Mouse (Mus musculus) forebrain, postnatal 0 days (tissue): ENCODE measurements around the gene Exoc3l4. TPM values are rescaled to one million over a fixed set of nuclear protein-coding genes. Genes with fewer than 3 reads are reported as not detected.

Source experiments
- ATAC-seq: fragments of 200-750 bp; cut with Nextera tagmentation; 2 replicates; pipeline ENCODE4 v1.8.0; 2017; ENCODE audit warnings: mild to moderate bottlenecking, moderate library complexity
- DNase-seq: peaks from one replicate; pipeline ENCODE4 v3.0.0-alpha.2; 2015
- H3K27ac ChIP-seq: fragments of 300-500 bp; sonication (generic); 2 replicates; pipeline ENCODE4 v1.5.1; 2014; ENCODE audit warnings: low read depth, mild to moderate bottlenecking, antibody characterized with exemption, low read length, moderate library complexity, mixed read lengths
- H3K27me3 ChIP-seq: fragments of 300-500 bp; sonication (generic); 2 replicates; pipeline ENCODE4 v1.6.1; 2014; ENCODE audit warnings: mild to moderate bottlenecking, low read length, mixed read lengths; ENCODE audit not compliant: insufficient read depth
- H3K36me3 ChIP-seq: fragments of 300-500 bp; sonication (generic); 2 replicates; pipeline ENCODE4 v1.6.1; 2014; ENCODE audit warnings: mild to moderate bottlenecking, moderate library complexity; ENCODE audit not compliant: insufficient read depth
- H3K4me1 ChIP-seq: fragments of 300-500 bp; sonication (generic); 2 replicates; pipeline ENCODE4 v1.6.1; 2014; ENCODE audit warnings: antibody characterized with exemption; ENCODE audit not compliant: insufficient read depth
- H3K4me2 ChIP-seq: fragments of 300-500 bp; sonication (generic); 2 replicates; pipeline ENCODE4 v1.6.1; 2014; ENCODE audit warnings: low read depth, mild to moderate bottlenecking, moderate library complexity
- H3K4me3 ChIP-seq: fragments of 300-500 bp; sonication (generic); 2 replicates; pipeline ENCODE4 v1.5.1; 2014; ENCODE audit warnings: low read depth, low read length, mixed read lengths
- H3K9ac ChIP-seq: fragments of 300-500 bp; sonication (generic); 2 replicates; pipeline ENCODE4 v1.6.1; 2014; ENCODE audit warnings: mild to moderate bottlenecking
- H3K9me3 ChIP-seq: fragments of 300-500 bp; sonication (generic); 2 replicates; pipeline ENCODE4 v1.6.1; 2016; ENCODE audit warnings: low read length
- CTCF ChIP-seq: sonication (generic); IDR thresholded peaks from 2 replicates; pipeline ENCODE4 v1.5.1; 2016; ENCODE audit warnings: antibody characterized with exemption, control low read depth, low read depth
- WGBS: fragments of 180-500 bp; shearing (Covaris S2); extraction: QIAGEN DNeasy Blood & Tissue Kit; methylation state at CpG from one replicate; pipeline ENCODE4 v1.1.7; 2014; 5-methylcytosine and 5-hydroxymethylcytosine counted together
- polyA plus RNA-seq: library from polyadenylated mRNA; unstranded; fragments of >200 nt; fragmentation: Nextera tagmentation; extraction: Ambion mirVana; gene quantifications from 2 replicates; pipeline ENCODE4 v1.2.1, GENCODE M21; 2015
- total RNA-seq: library from RNA; depleted of rRNA; stranded (reverse); fragments of >200 nt; gene quantifications from 2 replicates; pipeline ENCODE4 v1.2.3, GENCODE M21; 2014

Gene Exoc3l4
- total and polyA plus RNA-seq, 2 experiments from 2014 or later: 2.0 to 2.1 TPM

DNA sequence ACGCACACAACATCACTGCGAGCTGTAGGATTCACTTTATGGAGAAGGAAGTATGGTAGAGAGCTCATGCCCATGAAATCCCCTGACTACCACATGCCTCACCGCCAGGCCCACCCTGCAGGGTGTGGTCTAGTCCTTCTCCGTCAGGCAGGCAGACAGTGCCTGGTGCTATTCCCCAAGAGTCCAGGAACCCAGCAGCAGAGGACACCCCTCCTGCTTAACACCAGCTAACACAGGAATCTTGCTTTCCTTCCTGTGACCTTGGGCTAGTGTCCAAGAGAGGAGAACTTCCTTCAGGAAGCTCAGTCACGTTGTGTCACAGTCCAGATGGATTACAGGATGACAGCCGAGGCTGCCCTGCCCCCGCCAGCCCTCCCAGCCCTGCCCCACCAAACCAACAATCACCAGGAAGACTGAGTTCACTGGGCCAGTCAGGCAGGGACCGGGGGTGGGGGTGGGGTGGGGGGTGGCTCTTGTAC lies 30.1 kb upstream of the Exoc3l4 start:
- Histone ChIP-seq H3K9ac (no peak overlapping the region), H3K9me3 (no peaks in the 10 kb centered on the region), H3K36me3 (no peaks in the 10 kb centered on the region), H3K4me3 (no peak overlapping the region), H3K27me3 (no peaks in the 10 kb centered on the region), H3K27ac (no peak overlapping the region), H3K4me2 (no peak overlapping the region), H3K4me1 (no peaks in the 10 kb centered on the region; the same call in 1 of the 2 replicates)
- no peak for TF ChIP-seq CTCF
- WGBS: 69% methylated on average over 8 of the region's 8 CpGs
- DNase-seq (no peak), ATAC-seq (peak; percentile 45)

- Histone ChIP-seq H3K9me3 (no peaks in the 10 kb centered on the region), H3K36me3 (no peaks in the 10 kb centered on the region), H3K4me3 (no peak overlapping the region), H3K4me1 (no peaks in the 10 kb centered on the region; the same call in 1 of the 2 replicates), H3K27me3 (no peaks in the 10 kb centered on the region), H3K27ac (no peak overlapping the region), H3K4me2 (no peak overlapping the region), H3K9ac (no peak overlapping the region)
- 92% methylated on average over 4 of the region's 4 CpGs for WGBS
- TF ChIP-seq CTCF: no peak
- ATAC-seq (no peak), DNase-seq (no peak)
These were observed 29.7 kb upstream of the Exoc3l4 start for GRCm38 (mm10) chr12:111387146-111387545.

DNA sequence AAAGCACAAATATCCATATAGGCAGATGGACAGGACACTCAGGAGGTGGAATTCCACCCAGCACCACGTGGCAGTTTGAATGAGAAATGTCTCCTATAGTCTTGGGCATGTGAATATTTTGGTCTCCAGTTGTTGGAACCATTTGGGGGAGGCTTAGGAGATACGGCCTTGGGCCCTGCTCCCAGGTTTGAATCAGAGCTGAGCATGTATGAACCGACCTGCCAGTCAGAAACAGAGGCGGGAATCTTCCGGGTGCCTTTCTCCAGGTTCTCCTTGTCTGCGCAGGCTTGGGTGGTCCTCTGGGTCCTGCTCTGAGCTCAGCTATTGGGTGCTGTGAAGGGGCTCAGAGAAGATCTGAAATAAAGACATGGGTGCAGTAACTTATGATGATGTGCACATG lies 22.8 kb upstream of the Exoc3l4 start:
- no peak for ATAC-seq
- Histone ChIP-seq H3K4me2 (no peak overlapping the region), H3K36me3 (no peaks in the 10 kb centered on the region), H3K27ac (no peak overlapping the region), H3K4me1 (no peaks in the 10 kb centered on the region), H3K9ac (no peak overlapping the region), H3K9me3 (no peaks in the 10 kb centered on the region), H3K27me3 (no peaks in the 10 kb centered on the region), H3K4me3 (no peak overlapping the region)
- no peak for TF ChIP-seq CTCF
- DNase-seq: no peak
- WGBS: 84% methylated on average over 6 of the region's 6 CpGs

- no peak overlapping the region for H3K9ac ChIP-seq
- TF ChIP-seq CTCF: no peak
- H3K36me3 ChIP-seq: no peaks in the 10 kb centered on the region
- H3K4me1 ChIP-seq: no peaks in the 10 kb centered on the region
- no peak overlapping the region for H3K4me2 ChIP-seq
- no peak overlapping the region for H3K4me3 ChIP-seq
- no peak overlapping the region for H3K27ac ChIP-seq
- no peak for DNase-seq
- H3K9me3 ChIP-seq: no peaks in the 10 kb centered on the region
- WGBS: 72% methylated on average over 5 of the region's 5 CpGs
- H3K27me3 ChIP-seq: no peaks in the 10 kb centered on the region
- ATAC-seq: no peak
These were observed 19.8 kb upstream of the Exoc3l4 start for GRCm38 (mm10) chr12:111396997-111397396.

DNA sequence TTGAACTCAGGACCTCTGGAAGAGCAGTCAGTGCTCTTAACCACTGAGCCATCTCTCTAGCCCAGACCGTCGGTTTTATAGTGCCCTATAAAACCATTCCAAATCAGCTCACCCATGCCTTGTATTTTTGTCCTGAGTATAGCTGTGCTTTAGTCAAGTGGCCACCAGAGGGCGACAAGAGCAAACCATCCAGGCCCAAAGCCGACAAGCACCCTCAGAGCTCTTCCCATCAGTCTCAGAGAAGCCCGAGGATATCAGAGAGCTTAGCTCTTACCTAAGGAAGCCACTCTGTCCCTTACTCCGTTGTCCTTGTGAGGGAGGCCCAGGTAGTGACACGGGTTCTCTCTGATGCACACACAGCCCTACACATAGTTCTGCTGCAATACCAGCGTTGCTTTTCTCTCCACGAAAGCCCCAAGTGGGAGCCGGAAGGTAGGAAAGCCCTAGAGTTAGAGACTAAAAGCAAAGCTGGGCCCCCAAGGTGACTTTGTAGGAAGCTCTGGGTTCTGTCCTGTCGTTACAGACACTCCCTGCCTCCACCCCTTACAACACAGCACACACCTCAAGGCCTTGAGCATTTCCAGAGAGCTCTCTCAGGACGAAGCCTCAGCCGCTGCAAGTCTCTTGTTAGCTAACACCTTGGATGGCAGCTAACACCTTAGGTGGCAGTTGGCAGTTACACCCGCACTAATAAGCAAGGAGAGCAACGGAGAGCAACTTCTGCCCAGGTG lies 15.2 kb upstream of the Exoc3l4 start:
- Histone ChIP-seq H3K4me1 (no peaks in the 10 kb centered on the region), H3K27me3 (peaks cover 2% of the 10 kb centered on the region; the same call in 1 of the 2 replicates), H3K9me3 (no peaks in the 10 kb centered on the region), H3K4me2 (no peak overlapping the region), H3K36me3 (no peaks in the 10 kb centered on the region), H3K9ac (no peak overlapping the region), H3K4me3 (no peak overlapping the region), H3K27ac (no peak overlapping the region)
- peak; percentile 96 for TF ChIP-seq CTCF
- DNase-seq (peak; percentile 87), ATAC-seq (peak; percentile 85)
- WGBS: 27% methylated on average over 15 of the region's 15 CpGs

- ATAC-seq (no peak), DNase-seq (no peak)
- H3K27me3 ChIP-seq: peaks cover 6% of the 10 kb centered on the region; the same call in 1 of the 2 replicates
- H3K27ac ChIP-seq: no peak overlapping the region
- H3K4me1 ChIP-seq: no peaks in the 10 kb centered on the region
- H3K9ac ChIP-seq: no peak overlapping the region
- no peaks in the 10 kb centered on the region for H3K36me3 ChIP-seq
- no peak for TF ChIP-seq CTCF
- no peaks in the 10 kb centered on the region for H3K9me3 ChIP-seq
- H3K4me2 ChIP-seq: no peak overlapping the region
- 65% methylated on average over 10 of the region's 10 CpGs for WGBS
- H3K4me3 ChIP-seq: no peak overlapping the region
These were observed 11.9 kb upstream of the Exoc3l4 start for GRCm38 (mm10) chr12:111404880-111405279.

DNA sequence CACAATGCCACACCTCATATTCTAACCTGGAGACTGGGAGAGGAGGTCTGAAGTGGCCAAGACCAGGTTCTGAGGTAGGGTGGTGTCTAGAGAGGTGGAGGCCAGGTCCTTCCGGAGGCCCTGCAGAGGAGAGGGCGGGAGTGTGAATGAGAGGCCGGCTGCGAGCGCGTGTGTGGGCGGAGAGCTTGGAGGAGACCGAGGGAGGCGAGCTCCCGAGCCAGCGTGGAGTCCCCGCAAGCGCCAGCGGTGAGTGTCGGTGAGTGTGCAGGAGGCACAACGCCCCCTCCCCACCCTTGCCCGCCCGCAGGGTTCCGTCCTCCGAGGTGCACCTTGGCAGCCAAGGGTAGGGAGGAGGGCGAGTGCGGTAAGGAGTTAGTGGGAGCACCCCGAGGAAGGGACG lies 10.2 kb upstream of the Exoc3l4 start, which contains the start of gene Lbhd2:
TSS of gene Lbhd2 (plus strand) at position 188 of the 400 bp plus-strand sequence.
- no peak for ATAC-seq
- no peak within 1 kb of the TSS for H3K9ac ChIP-seq
- H3K4me1 ChIP-seq: no peaks in the 10 kb centered on the region
- H3K27me3 ChIP-seq: peaks cover 6% of the 10 kb centered on the region; the same call in 1 of the 2 replicates
- H3K36me3 ChIP-seq: no peaks in the 10 kb centered on the region
- WGBS: 3% methylated on average over 24 of the region's 24 CpGs
- H3K4me2 ChIP-seq: peak within 1 kb of the TSS; percentile 35
- no peak within 1 kb of the TSS for H3K27ac ChIP-seq
- no peak for DNase-seq
- no peak within 1 kb of the TSS for H3K4me3 ChIP-seq
- H3K9me3 ChIP-seq: no peaks in the 10 kb centered on the region
- TF ChIP-seq CTCF: no peak
